Mouse (Mus musculus): ENCODE data around the gene Pkn1. TPM values are rescaled to one million over a fixed set of nuclear protein-coding genes. Genes with fewer than 3 reads are reported as not detected.
A peak's percentile ranks its signal among the peaks of the same experiment; 100 is the strongest.

The Pkn1 gene
- polyA plus RNA-seq (2016; fragmentation: Nextera tagmentation; extraction: Ambion mirVana): 34.6 and 38.3 TPM in 2 replicates

DNA sequence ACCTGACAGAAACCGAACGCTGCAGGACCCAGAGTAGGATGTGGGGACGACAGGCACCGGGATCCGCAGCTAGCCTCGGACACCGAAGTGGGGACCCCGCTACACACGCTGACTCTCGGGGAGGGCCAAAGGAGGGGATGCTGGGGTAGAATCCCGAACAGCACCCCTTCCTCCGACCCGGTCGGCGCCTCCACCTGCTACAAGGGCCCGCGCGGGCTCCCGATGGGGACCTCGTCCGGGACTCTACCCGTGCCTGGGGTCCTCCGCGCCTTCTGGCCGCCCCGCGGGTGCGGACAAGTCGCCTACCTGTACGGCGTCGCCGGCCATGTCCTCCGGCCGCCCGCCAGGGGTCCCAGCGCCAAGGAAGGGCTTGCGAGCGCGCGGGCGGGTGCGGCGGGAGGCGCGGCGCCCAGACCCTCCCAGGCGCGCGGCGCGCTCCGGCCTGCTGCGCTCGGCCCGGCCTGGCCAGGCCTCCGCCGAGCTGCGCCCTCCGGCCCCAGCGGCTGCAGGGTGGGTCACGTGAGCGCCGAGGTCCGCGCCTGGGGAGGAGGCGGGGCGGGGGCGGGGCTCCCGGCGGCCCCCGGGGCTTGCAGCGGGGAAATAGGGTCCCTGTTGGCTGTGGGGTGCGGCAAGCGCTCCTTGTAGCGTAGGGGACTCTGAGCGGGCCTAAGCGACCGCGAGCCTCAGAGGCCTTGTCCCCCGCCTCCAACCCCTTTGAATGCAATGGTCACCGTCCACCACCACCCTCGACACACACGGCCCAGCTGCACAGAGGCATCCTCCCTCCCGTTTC is at the start of gene Pkn1:
TSS of gene Pkn1 (minus strand) at position 519 of the 793 bp plus-strand sequence.
- under 1% methylated on average over 53 of the region's 85 CpGs for WGBS
- Histone ChIP-seq H3K4me3 (peak within 1 kb of the TSS; percentile 85), H3K4me1 (peaks cover 23% of the 10 kb centered on the region), H3K27me3 (no peaks in the 10 kb centered on the region), H3K4me2 (replicated peaks) (peak within 1 kb of the TSS; percentile 92), H3K9ac (peak within 1 kb of the TSS; percentile 90), H3K27ac (peak within 1 kb of the TSS; percentile 52), H3K9me3 (replicated peaks) (no peaks in the 10 kb centered on the region), H3K36me3 (no peaks in the 10 kb centered on the region)
- ATAC-seq (ENCODE audit: low FRiP score): peak; percentile 92

GRCm38 (mm10) chr8:83748708-83749107 is 49.7 kb upstream of the Pkn1 start:
- Histone ChIP-seq H3K27ac (no peak overlapping the region), H3K4me1 (peaks cover 18% of the 10 kb centered on the region), H3K4me2 (replicated peaks) (no peak overlapping the region), H3K9me3 (replicated peaks) (no peaks in the 10 kb centered on the region), H3K36me3 (no peaks in the 10 kb centered on the region), H3K4me3 (no peak overlapping the region), H3K9ac (no peak overlapping the region), H3K27me3 (peaks cover 29% of the 10 kb centered on the region)
- 43% methylated on average over 3 of the region's 3 CpGs for WGBS
- ATAC-seq (ENCODE audit: low FRiP score): no peak

DNA sequence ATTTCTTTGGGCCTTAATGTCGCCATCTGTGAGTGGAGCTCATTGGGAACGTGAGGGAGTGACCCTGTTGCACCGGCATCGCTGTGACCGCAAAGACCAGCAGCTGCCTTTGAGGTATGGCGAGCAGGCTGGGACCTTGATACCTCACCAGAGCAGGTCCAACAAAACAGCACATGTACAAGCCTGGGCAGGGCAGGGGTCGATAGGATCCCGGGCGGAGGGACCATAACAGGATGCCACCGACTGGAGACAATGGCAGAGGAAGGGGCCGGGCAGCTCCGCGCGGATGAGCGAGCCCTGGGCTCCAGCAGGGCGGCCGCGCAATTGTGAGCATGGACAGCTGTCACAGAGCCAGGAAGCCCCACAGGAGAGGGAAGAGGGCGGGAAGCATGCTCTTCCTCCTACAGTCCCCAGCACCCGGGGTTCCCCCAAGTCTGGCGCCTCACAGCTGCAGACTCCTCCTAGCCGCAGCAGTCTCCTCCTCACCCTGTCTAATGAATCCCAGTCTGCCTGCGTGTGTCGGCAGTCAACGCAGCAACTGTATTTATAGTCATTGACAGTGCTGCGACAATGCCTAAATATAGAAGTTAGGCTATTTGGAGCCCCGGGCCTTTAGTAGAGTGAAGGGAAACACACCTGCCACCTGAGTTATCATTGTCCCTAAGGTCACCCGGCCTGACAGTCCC is 48.8 kb upstream of the Pkn1 start:
- H3K4me1 ChIP-seq: peaks cover 18% of the 10 kb centered on the region
- H3K9me3 ChIP-seq (replicated peaks): no peaks in the 10 kb centered on the region
- H3K27ac ChIP-seq: peak overlapping the region; percentile 52
- peaks cover 32% of the 10 kb centered on the region for H3K27me3 ChIP-seq
- H3K4me3 ChIP-seq: peak overlapping the region; percentile 35
- no peaks in the 10 kb centered on the region for H3K36me3 ChIP-seq
- ATAC-seq (ENCODE audit: low FRiP score): peak; percentile 76
- H3K9ac ChIP-seq: peak overlapping the region; percentile 59
- peak overlapping the region; percentile 71 for H3K4me2 ChIP-seq (replicated peaks)
- WGBS: 3% methylated on average over 28 of the region's 28 CpGs

- Histone ChIP-seq H3K27ac (no peak overlapping the region), H3K9me3 (replicated peaks) (no peaks in the 10 kb centered on the region), H3K27me3 (peaks cover 66% of the 10 kb centered on the region), H3K4me1 (peaks cover 25% of the 10 kb centered on the region), H3K4me2 (replicated peaks) (no peak overlapping the region), H3K36me3 (no peaks in the 10 kb centered on the region), H3K9ac (no peak overlapping the region), H3K4me3 (no peak overlapping the region)
- WGBS: 82% methylated on average over 4 of the region's 4 CpGs
- no peak for ATAC-seq (ENCODE audit: low FRiP score)
Measured at GRCm38 (mm10) chr8:83744070-83744469, 45.1 kb upstream of the Pkn1 start.

DNA sequence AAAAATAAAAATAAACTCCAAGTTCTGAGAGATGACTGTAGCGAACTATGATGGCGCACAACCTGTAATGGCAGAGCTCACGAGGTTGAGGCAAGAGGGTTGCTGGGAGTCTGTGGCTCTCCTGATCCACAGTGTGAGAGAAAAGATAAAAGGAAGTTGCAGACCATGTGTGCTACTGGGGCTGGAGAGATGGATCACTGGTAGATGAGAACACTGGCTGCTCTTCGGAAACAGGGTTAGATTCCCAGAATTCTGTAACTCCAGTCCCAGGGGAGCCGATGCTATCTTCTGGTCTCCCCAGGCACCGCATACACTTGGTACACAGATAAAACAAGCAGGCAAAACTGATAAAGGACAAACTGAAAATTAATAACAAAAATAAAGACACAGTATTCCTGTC is 44.0 kb upstream of the Pkn1 start:
- Histone ChIP-seq H3K9ac (no peak overlapping the region), H3K9me3 (replicated peaks) (no peaks in the 10 kb centered on the region), H3K27me3 (peaks cover 55% of the 10 kb centered on the region), H3K27ac (no peak overlapping the region), H3K4me1 (peaks cover 16% of the 10 kb centered on the region), H3K36me3 (no peaks in the 10 kb centered on the region), H3K4me3 (no peak overlapping the region), H3K4me2 (replicated peaks) (no peak overlapping the region)
- ATAC-seq (ENCODE audit: low FRiP score): no peak
- 92% methylated on average over 6 of the region's 6 CpGs for WGBS

DNA sequence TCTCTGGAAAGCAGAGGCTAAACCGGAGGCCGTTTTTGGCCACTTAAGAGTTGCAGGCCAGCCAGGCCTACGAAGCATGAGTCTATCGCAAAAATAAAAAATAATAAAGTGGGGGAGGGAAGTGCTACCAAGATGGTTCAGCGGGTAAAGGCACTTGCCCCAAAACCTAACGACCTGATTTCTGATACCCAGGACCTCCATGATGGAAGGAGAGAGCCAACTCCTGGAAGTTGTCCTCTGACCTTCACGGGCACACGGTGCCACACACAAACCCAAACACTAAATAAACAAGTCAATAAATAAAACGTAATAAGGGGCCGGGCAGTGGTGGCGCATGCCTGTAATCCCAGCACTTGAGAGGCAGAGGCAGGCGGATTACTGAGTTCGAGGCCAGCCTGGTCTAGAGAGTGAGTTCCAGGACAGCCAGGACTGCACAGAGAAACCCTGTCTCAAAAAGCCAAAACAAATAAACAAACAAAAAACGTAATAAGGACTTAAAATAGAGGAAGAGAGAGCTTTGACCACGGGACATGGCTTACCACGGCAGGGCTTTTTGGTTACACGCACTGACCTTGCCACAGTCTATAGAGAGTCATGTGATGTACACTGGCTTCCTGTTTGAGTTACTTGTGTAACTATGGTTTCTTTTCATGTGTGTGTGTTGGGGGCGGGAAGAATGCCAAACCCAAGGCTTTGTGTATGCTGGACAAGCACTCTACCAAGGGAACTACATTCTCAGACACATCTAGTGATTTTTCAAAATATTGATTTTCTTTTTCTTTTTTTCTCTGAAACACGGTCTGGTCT is 43.1 kb upstream of the Pkn1 start:
- 74% methylated on average over 19 of the region's 19 CpGs for WGBS
- H3K27me3 ChIP-seq: peaks cover 46% of the 10 kb centered on the region
- no peak overlapping the region for H3K9ac ChIP-seq
- H3K4me3 ChIP-seq: no peak overlapping the region; the same call in 1 of the 2 replicates
- no peak overlapping the region for H3K27ac ChIP-seq
- ATAC-seq (ENCODE audit: low FRiP score): no peak
- H3K4me2 ChIP-seq (replicated peaks): peak overlapping the region; percentile 73; the same call in 1 of the 2 replicates
- H3K36me3 ChIP-seq: no peaks in the 10 kb centered on the region
- 0 out of 2 replicates have a peak, but pooled peaks cover 6% of the 10 kb centered on the region for H3K9me3 ChIP-seq (replicated peaks)
- peaks cover 14% of the 10 kb centered on the region for H3K4me1 ChIP-seq

DNA sequence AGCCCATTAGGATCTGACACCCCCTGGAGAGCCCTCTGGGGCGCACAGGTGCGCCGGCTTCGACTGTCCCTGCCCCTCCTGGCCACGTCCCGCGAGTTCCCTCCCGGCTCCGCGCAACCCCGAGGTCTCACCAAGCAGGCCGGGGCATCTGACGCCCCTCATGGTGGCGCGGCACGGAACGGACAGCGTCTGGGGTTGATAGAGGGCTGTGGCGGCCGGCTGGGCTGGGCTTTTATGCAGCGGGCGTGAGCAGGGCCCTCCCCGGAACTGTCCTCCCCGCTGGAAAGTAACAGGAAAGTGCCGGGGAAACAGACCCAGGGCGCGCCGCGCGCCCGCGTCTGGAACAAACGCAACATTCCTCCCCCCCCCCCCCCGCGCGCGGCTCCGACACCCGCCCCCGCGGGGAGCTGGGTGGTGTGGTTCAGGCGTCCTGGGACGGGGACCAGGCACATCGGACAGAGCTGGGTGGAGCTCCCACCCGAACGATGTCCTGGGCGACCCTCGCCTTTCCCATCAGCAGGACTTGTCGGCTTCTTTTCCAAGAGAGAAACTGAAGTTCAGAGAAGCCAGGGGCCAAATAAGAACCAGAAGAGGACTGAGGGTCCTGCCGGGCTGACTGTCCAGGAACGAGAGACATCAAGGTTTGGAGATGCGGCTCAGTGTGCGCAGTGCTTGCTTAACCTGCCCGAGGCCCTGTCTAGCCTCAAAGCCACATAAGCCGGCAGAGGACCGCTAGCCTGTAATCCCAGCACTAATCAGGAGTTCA is 42.2 kb upstream of the Pkn1 start, which contains the start of gene Adgre5:
TSS of gene Adgre5 (minus strand) at position 351 of the 766 bp plus-strand sequence.
- no peak; the same call in 1 of the 2 replicates for ATAC-seq (ENCODE audit: low FRiP score)
- Histone ChIP-seq H3K36me3 (no peaks in the 10 kb centered on the region), H3K27ac (no peak within 1 kb of the TSS), H3K4me3 (peak within 1 kb of the TSS; percentile 46), H3K27me3 (peaks cover 39% of the 10 kb centered on the region), H3K9ac (peak within 1 kb of the TSS; percentile 54), H3K9me3 (replicated peaks) (0 out of 2 replicates have a peak, but pooled peaks cover 6% of the 10 kb centered on the region), H3K4me2 (replicated peaks) (peak within 1 kb of the TSS; percentile 73), H3K4me1 (peaks cover 14% of the 10 kb centered on the region)
- 2% methylated on average over 44 of the region's 56 CpGs for WGBS

DNA sequence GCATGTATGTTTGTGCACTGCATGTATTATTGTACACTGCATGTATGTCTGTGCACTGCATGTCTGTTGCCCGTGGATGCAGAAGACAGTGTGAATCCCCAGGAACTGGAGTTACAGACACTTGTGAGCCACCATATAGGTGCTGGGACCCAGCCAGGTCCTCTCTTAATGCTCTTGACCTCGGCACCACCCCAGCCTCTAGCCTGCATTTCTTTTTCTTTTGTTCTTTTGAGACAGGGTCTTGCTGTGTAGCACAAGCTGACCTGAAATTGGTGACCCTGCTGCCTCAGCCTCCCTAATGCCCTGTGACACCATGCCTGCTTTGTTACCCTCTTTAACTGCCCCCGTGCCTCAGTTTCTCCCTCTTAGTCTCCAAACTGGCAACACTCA is 41.6 kb upstream of the Pkn1 start:
- H3K27ac ChIP-seq: no peak overlapping the region
- ATAC-seq (ENCODE audit: low FRiP score): no peak
- H3K36me3 ChIP-seq: no peaks in the 10 kb centered on the region
- 0 out of 2 replicates have a peak, but pooled peaks cover 6% of the 10 kb centered on the region for H3K9me3 ChIP-seq (replicated peaks)
- H3K9ac ChIP-seq: peak overlapping the region; percentile 54
- 21% methylated on average over 3 of the region's 3 CpGs for WGBS
- H3K27me3 ChIP-seq: peaks cover 39% of the 10 kb centered on the region
- H3K4me2 ChIP-seq (replicated peaks): peak overlapping the region; percentile 73
- H3K4me1 ChIP-seq: peaks cover 14% of the 10 kb centered on the region
- peak overlapping the region; percentile 46 for H3K4me3 ChIP-seq

DNA sequence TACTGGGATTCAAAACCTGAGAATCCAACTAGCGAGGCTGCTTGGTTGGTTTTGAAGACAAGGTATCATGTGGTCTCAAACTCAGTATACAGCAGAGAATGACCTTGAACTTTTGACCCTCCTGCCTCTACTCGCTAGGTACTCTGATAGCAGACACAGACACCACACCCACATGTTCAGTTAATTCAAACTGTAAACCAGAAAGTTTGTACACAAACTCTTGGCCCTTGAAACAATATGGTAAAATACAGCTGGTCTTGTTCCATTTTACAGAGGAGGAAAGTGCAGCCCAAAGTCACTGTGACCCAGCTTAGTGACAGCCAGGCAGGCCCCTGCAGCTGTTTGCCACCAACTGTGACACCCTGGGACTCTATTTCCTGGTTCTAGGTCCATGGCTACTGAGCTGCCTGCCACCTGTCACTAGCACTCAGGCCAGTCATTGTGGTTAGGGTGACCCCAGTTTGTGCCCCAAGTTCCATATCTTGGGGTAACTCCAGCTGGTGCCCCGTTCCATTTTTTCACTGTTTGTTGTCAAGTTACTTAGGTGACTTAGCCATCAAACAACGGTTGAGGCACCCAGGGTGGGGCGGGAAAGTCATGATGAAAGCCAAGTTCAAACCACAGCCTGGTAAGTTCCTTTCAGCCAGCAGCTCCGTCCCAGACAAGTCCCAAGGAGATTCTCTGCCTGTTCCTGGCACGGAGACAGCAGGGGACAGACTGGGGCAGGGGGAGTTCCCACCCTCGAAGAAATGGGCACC is 40.9 kb upstream of the Pkn1 start:
- no peak for ATAC-seq (ENCODE audit: low FRiP score)
- 40% methylated on average over 8 of the region's 8 CpGs for WGBS

DNA sequence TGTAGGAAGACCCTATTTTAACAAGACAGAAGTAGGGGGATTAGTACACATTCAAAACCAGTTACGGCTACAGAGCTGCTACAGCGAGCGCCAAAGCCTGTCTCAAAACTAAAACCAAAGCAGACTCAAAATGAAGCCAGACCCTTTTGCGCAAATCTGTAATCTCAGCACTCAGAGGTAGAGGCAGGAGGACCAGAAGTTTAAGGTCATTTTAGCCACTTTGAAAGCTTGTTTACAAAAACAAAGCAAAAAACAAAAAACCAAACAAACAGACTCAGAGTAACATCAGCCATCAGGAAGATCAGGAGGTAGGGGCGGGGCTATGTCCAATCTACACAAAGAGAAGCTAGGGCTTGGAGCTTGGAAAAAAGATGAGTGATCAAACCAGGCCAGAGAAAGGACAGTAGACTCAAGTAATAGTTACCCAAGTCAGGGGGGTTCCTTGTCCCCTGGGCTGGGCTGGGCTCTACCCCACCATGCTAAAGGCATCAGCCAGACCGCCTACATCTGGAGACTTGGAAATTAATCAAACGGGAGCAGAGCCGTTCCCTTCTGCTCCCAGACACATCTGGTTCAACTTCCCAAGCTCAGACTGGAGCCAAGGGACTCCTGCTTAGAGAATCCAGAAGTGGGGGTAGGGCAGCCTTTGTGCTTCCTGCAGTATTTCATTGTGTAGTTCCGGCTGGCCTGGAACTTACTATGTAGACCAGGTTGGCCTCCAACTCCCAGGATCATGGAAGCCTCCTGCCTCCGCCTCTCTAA is 40.2 kb upstream of the Pkn1 start:
- 71% methylated on average over 10 of the region's 10 CpGs for WGBS
- H3K27ac ChIP-seq: no peak overlapping the region

More for the DNA sequence above, 40.9 kb upstream of the Pkn1 start:
- peak overlapping the region; percentile 46; the same call in 1 of the 2 replicates for H3K4me3 ChIP-seq
- H3K9me3 ChIP-seq (replicated peaks): 0 out of 2 replicates have a peak, but pooled peaks cover 6% of the 10 kb centered on the region
- H3K27ac ChIP-seq: no peak overlapping the region
- no peaks in the 10 kb centered on the region for H3K36me3 ChIP-seq
- H3K4me1 ChIP-seq: peaks cover 14% of the 10 kb centered on the region
- peak overlapping the region; percentile 73 for H3K4me2 ChIP-seq (replicated peaks)
- H3K9ac ChIP-seq: no peak overlapping the region
- H3K27me3 ChIP-seq: peaks cover 39% of the 10 kb centered on the region

More for the DNA sequence above, 40.2 kb upstream of the Pkn1 start:
- Histone ChIP-seq H3K4me1 (peaks cover 14% of the 10 kb centered on the region), H3K36me3 (no peaks in the 10 kb centered on the region), H3K4me2 (replicated peaks) (no peak overlapping the region), H3K9ac (no peak overlapping the region), H3K4me3 (no peak overlapping the region), H3K9me3 (replicated peaks) (0 out of 2 replicates have a peak, but pooled peaks cover 6% of the 10 kb centered on the region), H3K27me3 (peaks cover 39% of the 10 kb centered on the region)
- no peak for ATAC-seq (ENCODE audit: low FRiP score)
